Mouse (Mus musculus): ENCODE results near the gene Cables2.

The Cables2 gene

DNA sequence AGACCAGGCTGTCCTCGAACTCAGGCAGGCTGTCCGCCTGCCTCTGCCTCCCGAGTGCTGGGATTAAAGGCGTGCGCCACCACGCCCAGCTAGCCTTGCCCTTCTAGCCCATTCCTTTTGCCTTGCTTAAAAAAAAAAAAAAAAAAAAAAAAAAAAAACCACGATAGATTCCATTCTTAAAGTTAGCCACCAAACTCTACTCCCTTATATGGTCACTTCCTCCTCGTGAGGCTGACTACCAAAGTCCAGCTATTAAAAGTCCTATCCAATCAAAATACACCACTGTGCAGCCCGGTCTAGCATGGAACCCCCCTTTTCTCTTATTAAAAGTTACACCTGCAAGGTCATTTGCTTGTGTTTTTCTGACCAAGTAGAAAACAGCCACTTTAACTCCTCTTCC lies 17.6 kb downstream of the Cables2 start:
- DNase-seq (ENCODE audit: low spot score): no peak

DNA sequence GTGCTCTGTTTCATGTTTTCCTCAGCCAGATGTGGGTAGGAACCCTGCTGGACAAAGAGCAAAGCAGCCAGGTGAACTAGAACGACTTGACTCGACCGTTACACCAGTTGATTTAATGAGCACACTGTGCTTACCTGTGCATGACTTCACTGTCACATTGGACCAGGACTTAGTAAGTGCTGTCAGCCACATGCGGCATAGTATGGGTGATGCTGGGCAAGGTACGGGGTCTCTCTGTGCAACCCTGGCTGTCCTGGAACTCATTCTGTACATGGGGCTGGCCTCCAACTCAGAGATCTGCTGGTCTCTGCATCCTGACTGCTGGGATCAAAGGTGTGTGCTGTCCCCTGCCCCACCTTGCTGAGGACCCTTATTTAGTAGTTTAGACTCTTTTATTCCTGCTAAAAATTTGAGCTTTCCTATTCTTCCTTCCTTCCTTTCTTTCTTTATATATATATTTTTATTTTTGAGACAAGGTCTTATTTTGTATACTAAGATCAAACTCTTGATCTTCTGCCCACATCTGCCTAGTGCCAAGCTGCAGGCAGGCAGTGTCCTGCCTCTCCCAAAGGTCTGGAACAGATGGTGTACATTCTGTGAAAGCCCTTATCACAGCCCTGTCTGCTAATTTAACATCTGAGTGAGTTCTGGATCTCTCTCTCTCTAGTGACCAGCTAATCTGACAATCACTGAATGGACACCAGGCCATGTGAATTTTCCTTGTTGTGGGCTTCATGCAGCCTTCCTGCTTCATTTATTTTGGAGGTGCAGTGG lies 18.7 kb downstream of the Cables2 start:
- DNase-seq (ENCODE audit: low spot score): no peak

DNA sequence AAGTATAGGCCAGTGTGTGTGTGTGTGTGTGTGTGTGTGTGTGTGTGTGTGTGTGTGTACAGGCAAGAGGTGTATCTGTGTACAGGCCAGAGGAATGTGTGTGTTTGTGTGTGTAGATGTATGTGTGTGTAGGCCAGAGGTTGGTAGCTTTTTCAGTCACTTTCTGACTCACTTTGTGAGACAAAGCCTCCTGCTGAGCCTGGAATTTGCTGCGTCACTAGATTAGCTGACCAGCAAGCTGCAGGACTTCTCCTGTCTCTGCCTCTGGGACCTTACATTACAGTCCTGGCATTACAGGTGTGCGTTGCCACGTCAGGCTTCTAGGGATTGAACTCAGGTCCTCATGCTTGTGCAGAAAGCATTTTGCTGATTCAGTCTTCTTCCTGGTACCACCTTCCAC lies 21.5 kb downstream of the Cables2 start:
- no peak for DNase-seq (ENCODE audit: low spot score)

DNA sequence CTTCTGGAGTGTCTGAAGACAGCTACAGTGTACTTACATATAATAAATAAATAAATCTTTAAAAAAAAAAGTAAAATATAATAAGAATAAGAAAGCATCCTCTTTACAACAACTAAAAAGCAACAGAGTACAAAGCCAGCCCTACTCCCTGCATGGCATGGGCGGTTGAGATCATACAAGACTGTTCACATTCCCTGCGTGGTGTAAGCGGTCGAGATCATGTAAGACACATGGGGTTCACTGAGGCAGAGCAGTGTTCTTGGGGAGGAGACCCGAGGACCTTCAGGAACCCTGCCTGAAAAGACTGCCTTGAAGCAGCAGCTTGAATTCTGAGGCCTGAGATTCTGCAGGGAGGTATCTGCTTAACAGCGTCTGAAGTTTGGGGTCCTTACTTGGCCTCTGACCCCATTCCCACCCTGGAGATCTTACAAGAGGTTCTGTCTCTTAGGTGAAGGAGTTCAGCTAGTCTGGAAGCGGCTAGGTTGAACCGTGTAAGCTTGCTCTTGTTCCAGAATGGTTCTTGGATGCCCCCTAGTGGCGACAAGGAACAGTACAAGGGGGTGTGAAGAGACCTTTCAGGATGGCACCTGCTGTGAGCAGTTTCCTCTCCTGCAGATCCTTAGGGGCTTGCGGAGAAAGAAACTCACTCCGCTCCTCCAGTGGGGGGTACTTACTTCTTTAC lies 22.2 kb downstream of the Cables2 start:
- DNase-seq (ENCODE audit: low spot score): no peak

DNA sequence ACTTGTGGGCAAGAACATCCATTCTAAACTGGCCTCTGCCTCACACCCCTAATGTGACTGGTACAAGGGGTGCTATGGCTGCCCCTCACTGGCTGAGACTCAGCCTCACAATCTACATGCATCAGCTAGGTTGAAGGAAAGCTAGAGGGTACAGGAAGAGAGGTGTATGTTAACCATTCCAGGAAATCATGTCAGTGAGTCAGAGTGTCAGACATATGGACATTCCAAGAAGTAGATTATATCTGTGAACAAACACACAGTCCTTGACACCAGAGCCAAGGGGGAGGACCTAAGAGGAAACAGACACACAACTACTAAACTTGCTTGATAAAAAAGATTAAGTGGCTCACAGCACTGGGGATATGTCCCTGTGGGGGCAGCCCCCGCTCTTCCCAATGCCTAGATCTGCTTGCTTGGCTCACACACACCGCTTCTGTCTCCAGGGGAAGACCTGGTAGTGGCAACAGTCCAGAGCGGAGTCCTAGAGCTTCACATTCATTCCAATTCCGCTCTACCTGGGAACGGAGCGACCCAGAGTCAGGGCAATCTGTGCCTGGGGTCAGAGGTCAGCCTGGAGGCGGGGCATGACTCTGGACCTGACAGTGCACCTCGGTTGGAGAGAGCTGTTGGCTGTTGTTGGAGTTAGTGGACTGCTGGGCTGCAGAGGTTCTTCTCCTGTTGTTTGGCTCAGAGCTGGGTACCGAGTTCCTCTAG lies 24.2 kb downstream of the Cables2 start:
- no peak for DNase-seq (ENCODE audit: low spot score)

DNA sequence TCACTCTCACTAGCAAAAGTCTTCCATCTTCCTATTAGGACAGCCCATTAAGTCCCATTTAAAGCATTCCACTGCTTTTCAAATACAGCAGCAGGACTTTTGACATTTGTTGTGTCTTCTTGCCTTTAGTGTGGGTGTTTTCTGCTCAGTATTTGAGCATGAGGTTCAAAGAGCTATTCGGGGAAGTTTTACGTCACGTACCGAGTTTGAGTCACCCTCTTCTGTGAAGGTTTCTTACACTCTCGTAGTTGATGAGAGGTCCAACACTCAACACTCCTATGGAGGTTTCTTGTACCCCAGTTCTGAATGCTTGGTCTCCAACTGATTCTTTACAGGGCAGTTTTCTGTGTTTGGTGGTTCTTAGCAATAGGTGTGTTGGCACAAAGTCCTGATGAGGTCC lies 25.4 kb downstream of the Cables2 start:
- DNase-seq (ENCODE audit: low spot score): no peak

DNA sequence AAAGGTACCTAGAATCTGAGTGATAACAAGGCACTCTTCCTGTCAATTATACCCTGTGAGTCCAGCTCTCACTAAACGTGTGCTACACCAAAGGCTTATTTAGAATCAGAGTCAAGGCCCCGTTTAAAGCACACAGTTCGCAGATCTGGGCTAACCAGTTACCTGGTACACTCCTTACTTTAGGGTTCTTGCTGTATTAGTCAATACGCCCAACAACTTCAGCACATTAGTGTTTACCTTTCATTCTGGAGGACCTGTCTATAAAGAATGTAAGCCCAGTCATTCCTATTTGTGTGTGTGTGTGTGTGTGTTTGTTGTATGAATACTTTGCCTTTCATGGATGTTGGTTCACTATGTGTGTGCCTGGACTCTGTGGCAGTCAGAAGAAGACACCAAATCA lies 30.2 kb downstream of the Cables2 start:
- no peak for DNase-seq (ENCODE audit: low spot score)

DNA sequence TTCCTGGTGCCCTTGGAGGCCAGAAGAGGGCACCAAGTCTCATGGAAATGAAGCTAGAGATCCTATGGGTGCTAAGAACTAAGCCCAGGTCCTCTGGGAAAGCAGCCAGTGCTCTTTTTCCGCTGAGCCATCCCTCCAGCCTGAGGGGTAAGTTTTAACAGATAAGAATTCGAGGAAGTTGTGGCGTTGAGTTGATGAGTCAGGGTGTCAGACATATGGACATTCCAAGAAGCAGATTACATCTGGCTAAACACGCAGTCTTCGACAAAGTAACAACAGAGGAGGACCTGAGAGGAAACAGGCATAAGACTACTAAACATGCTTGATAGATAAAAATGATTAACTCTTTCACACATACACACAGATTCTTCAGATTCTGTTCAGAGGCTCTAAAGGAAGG lies 34.7 kb downstream of the Cables2 start:
- no peak for DNase-seq (ENCODE audit: low spot score)

DNA sequence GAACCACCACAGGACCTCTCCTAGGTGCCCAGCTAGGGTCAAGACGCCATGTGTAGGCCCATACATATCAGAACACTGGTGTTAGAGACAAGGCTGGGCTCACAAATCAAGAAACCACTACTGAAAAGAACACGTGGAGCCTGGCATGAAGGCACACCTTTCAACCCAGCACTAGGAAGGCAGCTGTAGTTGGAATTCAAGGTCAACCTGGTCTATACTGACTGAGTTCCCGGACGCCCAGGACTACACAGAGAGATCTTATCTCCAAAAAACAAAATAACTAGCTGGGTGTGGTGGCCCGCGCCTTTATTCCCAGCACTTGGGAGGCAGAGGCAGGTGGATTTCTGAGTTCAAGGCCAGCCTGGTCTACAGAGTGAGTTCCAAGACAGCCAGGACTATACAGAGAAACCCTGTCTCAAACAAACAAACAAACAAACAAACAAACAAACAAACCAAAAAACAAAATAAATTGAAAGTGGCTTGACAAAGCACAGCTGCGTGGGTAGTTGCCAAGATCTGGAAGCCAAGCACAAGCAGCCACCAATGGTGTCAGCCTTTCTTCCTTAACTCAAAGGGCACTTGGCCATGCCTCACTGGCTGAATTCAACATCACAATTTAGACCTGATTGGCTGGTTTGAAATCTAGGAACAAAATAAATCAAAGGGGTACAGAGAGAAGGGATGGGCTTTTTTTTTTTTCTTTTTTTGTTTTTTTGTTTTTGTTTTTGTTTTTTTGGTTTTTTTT lies 35.5 kb downstream of the Cables2 start:
- no peak for DNase-seq (ENCODE audit: low spot score)

DNA sequence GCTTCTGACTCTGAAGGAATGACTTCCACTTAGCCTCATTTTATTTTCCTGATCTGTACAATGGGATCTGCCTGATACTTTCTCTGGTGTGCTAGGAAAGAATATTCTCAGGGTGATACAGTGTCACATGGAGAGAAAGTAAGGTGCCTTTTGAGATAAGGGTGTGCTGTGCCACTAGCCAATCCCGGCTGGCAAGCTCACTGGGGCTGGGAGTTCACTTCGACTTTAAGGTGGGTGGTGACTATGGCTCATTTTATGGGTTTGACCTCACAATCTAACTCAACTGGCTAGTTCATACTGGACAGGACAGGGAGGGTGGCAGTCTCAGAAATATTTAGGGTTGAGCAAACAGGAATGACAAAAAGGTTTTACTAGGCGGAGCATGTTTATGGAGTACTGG lies 36.4 kb downstream of the Cables2 start:
- DNase-seq (ENCODE audit: low spot score): no peak

DNA sequence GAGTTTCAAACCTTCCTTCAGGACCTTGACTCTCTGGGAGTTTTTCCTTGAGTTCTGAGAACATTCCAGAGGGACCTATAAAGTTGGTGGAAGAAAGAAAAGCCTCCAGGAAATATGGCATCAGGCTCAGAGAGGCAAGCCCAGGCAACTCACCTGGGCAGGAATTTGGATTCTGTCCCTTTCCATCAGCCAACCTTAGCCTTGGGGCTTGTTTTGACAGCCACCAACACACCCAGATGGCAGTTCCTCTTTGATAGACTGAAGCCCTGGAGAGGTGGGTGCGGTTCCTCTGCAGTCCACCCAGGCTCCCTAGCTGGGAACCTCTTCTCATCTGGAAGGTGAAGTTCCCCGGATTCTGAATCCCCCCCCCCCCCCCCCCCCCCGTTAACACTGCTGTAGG lies 36.8 kb downstream of the Cables2 start:
- no peak for DNase-seq (ENCODE audit: low spot score)

DNA sequence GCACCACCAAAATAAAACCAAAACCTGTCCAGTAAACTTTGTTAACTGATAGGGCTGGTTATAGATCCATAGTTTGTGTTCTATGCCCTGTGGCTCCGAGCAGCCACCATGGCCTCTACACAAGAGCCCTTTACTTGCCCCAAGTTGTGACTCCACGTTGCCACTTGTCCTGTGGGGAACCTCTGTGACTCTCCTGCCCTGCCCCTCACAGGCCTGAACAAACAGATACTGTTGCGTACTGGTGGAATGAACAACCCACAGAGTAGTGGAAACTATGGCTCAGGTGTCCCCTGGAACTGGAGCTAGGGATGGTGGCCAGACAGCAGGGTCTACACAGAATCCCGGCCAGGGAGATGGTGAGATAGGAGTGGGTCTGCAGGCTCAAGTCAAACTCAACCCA lies 37.5 kb downstream of the Cables2 start:
- no peak for DNase-seq (ENCODE audit: low spot score)

DNA sequence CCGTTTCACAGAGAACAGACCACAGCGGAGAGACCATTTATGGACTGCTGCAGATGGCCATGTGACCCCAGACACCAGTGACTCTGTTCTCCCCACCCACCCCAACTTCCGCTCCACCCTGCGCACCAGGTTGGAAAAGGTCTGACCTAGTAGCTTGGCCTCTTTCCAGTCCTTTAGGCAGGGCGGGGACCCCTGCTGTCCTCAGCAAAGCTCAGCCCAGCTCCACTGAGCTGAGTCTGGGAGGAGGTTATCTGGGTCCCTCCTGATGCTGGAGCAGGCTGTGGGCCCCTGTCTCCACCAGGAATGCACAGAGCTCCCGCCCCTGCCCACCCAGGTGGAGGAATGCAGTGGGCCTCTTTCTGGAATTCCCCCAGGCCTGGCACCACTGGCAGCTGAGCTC lies 38.3 kb downstream of the Cables2 start:
- DNase-seq (ENCODE audit: low spot score): no peak

DNA sequence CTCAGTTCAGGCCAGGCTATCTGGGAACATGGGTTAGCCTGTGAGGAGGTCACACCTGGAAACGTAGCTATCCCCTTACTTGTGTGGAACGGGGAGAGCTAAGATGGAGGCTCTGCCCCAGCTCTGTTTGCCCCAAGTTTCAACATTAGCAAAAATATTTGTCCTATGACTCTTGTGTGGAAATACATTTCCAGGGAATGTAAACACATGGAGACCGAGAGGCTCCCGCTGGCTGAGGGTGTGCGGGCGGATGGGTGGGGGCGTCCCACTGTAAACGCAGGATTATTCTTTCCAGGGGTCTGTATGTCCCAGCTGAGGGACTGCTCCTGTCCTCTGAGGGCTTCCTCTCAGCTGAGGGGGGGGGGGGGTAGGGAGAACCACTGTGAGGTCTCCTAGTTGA lies 38.9 kb downstream of the Cables2 start:
- DNase-seq (ENCODE audit: low spot score): no peak

DNA sequence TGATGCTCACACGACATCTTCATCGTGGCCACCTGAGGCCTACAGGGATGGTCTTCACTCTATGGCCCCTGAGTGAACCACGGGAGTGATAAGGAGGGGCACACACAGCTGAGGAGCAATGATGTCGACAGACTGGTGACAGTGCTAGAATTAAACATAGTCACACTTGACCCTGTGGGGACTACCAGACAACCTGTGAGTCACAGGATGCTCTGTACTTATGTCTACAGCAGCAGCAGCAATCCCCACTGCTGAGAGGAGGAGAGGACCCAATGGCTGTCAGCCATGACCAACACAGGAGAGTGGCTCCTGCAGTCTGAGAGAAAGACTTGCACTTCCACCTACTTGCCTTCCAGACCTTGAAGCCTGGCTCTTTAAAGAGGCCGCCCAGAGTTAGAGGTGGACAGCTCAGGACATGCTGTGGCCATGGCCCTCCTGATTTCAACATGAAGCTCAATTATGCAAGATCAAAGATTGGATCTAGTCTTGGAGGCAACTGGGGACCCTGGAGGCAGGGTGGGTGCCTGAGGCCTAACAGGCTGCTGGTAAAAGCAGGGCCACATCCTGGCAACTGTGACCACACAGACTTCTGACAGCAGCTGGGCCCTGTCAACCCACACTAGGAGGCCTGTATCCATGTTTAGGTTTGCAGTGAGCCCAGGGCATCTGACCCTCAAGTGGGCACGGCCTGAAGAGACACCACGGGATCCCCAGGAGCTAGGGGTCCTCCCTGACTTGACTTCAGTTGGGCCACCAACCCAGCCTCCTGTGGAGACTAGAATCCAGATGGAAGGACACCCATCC lies 40.0 kb downstream of the Cables2 start:
- DNase-seq (ENCODE audit: low spot score): no peak

DNA sequence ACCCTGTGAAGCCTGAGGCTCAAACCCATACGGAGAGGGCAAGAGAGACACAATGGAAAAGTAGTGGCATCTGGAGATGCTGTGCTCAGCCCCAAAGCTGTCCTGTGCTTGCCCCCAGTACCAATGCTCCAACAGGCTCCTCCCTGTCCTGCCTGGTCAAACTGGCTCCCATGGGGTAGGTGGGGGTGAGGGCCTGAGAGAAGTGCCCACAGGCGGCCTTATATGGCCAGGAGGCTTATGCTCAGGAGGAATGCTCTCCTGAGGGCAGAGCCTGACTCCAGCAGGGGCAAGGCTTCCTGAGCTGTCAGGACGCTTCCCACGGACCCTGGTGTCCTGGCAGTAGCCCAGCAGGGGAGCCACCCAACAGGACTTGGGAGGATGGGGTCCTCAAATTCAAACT lies 42.8 kb downstream of the Cables2 start:
- DNase-seq (ENCODE audit: low spot score): no peak

DNA sequence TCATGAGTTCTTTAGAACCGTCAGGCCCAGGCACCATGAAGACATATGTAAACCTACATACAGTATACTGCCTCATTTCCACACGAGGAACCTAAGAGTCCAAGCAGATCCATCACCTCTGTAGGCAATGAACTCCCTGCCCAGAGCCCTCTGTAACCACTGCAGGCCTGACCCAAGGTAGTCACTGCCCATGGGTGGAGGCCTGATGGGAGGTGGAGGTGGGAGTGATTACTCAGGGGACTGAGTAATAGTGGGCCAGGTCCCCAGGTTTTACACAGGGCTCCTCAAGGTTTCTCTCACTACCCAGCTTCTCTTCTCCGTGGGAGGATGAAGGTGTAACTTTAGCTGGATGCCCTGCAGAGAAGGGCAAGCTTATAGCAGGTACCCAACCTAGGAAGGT lies 44.2 kb downstream of the Cables2 start:
- no peak for DNase-seq (ENCODE audit: low spot score)

DNA sequence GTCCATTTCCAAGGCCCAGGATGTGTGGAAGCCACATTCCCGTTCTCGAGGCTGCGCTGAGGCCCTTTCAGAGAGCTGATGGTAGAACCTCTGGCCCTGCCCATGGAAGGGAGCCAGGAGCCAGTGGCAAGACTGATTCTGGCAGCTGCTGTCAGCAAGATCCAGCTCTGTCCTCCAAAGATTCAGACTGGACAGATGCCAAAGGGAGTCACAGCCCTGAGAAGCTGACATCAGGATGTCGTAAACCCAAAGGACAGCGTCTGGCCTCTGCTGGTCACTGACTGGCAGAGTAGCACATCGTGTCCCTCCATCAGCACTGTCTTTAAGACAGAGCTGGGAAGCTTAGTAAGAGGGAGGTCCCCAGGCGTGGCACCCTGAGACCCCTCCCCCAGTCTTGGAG lies 44.7 kb downstream of the Cables2 start:
- DNase-seq (ENCODE audit: low spot score): no peak

DNA sequence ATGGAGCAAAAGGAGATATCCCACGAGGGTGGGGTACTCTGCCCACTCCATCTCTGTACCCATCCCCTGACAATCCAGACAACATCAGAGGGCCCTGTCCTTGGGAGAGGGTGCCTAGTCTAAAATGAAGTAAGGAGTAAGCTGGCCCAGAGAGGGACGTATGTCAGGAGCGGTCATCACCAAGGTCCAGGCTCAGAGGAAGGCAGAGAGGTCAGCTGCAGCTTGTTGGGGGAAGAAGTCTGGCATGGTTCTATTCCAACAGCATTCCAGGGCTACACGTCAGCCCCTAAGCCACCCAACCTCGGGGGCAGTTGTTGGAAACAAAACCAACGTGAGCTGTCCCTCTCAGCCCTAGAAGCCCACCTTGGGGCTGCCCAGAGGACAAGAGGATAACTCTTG lies 45.2 kb downstream of the Cables2 start:
- DNase-seq (ENCODE audit: low spot score): no peak

DNA sequence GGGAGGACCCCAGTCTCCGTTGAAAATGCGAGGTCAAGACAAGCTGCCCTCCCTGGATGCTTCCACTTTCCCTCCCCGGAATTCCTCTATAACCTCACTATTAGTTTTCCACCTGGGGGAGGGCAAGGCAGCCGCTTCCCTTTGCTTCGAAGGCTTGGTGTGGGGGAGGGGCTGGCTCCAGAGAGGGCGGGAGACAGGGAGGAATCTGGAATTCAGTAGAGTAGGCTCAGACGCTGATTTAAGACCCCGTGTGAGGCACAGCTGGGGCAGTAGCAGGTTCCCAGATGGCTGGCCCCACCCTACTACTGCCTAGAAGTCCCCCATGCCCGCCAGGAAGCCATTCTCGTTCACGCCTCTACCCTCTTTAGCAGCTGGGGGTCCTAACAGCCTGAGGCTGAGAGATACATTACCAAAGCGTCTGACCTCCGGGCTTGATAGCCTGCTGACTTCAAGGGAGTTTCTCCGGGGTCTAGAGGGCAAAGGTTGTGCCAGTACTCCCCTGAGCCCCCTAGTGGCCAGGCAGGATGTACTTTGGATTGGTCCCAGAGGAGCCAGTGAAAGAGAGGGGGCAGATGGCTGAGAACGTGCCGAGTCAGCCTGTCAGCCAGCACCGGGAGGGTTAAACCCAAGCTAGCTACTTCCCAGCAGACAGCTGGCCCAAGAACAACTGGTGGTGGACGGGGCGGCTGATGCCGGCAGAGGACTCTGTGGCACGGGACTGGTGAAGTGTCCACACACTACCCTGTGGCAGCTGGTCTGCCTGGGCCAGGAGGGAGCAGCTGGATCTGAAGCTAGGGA lies 45.8 kb downstream of the Cables2 start:
- no peak for DNase-seq (ENCODE audit: low spot score)

Measured in ovary, postnatal 10 days (tissue).